Mouse (Mus musculus): ENCODE measurements around the gene Rnf115. TPM values are rescaled to one million over a fixed set of nuclear protein-coding genes. Genes with fewer than 3 reads are reported as not detected.

Rnf115 gene
- total and polyA plus RNA-seq, 2 experiments from 2014 or later = 30.0 to 35.6 TPM

DNA sequence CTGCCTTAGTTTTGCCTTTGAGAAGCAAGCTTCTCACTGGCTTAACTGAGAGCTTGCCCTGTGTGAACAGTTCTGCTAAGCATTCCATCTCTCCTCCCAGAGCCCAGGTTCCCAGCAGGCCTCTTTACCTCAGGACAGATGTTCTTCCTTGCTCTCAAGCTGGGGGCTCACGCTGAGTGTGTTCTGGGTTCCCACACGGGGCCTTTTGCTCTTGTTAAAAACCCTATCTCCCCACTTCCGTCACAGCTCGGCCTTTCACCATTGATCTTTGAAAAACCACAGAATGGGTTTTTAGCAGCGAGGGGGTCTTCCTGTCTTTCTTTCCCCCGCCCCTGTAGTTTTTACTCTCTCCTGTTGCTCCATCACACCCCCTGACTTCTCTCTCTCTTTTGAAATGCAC, 86.9 kb downstream of the Rnf115 start:
- Histone ChIP-seq H3K36me3 (replicated peaks; ENCODE audit: control insufficient read depth, insufficient read depth, low read length) (no peaks in the 10 kb centered on the region), H3K27me3 (ENCODE audit: control insufficient read depth, insufficient read depth, low read length) (0 out of 2 replicates have a peak, but pooled peaks cover 5% of the 10 kb centered on the region), H3K4me2 (ENCODE audit: low read depth, low read length) (no peak overlapping the region), H3K9me3 (replicated peaks; ENCODE audit: control insufficient read depth, low read length) (no peaks in the 10 kb centered on the region), H3K4me3 (ENCODE audit: low read depth, low read length) (no peak overlapping the region), H3K4me1 (ENCODE audit: control insufficient read depth, insufficient read depth) (peaks cover 7% of the 10 kb centered on the region; the same call in 1 of the 2 replicates), H3K27ac (ENCODE audit: low read depth) (no peak overlapping the region), H3K9ac (replicated peaks; ENCODE audit: low read depth, low read length) (no peak overlapping the region)
- 69% methylated on average over 6 of the region's 6 CpGs for WGBS
- no peak for ATAC-seq (ENCODE audit: insufficient read depth, low read depth)
- no peak for DNase-seq (ENCODE audit: low spot score)
- no peak for TF ChIP-seq CTCF (IDR thresholded peaks at IDR 0.05; ENCODE audit: low read depth)
- no peak for TF ChIP-seq EP300 (IDR thresholded peaks at IDR 0.05; ENCODE audit: low read depth)

DNA sequence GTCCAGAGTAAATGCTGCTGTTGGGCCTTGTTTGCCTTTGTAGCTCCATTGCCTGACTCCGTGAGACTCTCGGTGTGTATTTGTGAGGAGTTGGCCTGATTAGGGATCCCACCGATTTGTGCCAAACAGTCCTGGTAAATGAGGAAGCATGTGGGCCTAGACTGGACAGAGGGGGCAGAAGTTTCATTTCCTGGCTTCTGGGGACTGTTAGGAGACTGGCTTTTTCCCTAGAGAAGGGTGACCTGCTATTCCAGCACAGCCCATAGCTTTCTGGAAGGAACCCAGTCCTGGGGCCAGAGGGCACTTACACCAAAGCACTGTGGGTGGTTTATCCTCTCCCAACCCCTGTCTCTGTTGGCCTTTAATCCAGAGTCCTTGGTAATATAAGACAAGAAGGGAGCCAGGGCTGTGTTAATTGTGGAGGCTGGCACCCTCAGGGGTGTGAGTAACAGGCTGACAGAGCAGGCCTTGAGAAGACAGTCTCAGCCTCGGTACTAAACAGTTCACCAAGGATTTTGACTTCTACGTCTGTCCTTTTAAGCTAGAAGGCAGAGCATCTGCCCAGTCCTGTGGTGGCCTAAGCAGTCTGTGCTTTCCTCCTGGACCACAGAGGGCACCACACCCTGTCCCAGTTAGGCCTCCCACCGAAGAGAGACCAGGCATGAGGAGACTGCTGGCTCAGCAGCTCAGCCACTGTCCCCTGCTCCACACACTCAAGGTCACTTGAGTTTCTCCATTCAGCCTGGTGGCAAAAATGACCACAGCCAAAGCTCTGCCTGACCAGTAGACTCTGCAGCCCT, 92.9 kb downstream of the Rnf115 start:
- TF ChIP-seq EP300 (IDR thresholded peaks at IDR 0.05; ENCODE audit: low read depth) (no peak), CTCF (IDR thresholded peaks at IDR 0.05; ENCODE audit: low read depth) (no peak)
- H3K4me3 ChIP-seq (ENCODE audit: low read depth, low read length) = no peak overlapping the region

DNA sequence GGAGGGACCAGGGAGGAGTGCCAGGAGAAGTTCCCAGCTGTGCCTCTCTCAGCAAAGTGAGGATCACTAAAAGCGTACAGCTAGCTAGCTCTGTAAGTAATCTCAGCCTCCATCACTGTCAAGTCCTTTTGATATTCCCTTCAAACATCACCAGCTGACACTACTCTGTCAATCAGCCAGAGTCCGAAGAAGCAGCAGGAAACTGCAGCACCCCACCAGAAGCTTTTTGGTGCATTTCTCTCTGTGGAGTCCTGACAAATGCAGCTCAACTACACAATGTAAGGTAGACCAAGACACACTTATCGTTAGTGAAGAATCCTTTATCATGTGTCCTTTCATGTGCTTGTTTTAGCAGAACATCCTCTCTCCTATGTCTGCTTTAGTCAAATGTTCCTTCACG, 94.1 kb downstream of the Rnf115 start:
- Histone ChIP-seq H3K27me3 (ENCODE audit: control insufficient read depth, insufficient read depth, low read length) (no peaks in the 10 kb centered on the region), H3K4me3 (ENCODE audit: low read depth, low read length) (no peak overlapping the region), H3K9ac (replicated peaks; ENCODE audit: low read depth, low read length) (no peak overlapping the region), H3K4me2 (ENCODE audit: low read depth, low read length) (no peak overlapping the region), H3K27ac (ENCODE audit: low read depth) (no peak overlapping the region), H3K4me1 (ENCODE audit: control insufficient read depth, insufficient read depth) (no peaks in the 10 kb centered on the region), H3K9me3 (replicated peaks; ENCODE audit: control insufficient read depth, low read length) (no peaks in the 10 kb centered on the region), H3K36me3 (replicated peaks; ENCODE audit: control insufficient read depth, insufficient read depth, low read length) (no peaks in the 10 kb centered on the region)
- 79% methylated on average over 4 of the region's 4 CpGs for WGBS
- ATAC-seq (ENCODE audit: insufficient read depth, low read depth) = no peak
- DNase-seq (ENCODE audit: low spot score) = no peak
- TF ChIP-seq CTCF (IDR thresholded peaks at IDR 0.05; ENCODE audit: low read depth) (no peak), EP300 (IDR thresholded peaks at IDR 0.05; ENCODE audit: low read depth) (no peak)

More for the DNA sequence above, 92.9 kb downstream of the Rnf115 start:
- ATAC-seq (ENCODE audit: insufficient read depth, low read depth) = no peak
- Histone ChIP-seq H3K4me2 (ENCODE audit: low read depth, low read length) (no peak overlapping the region), H3K9ac (replicated peaks; ENCODE audit: low read depth, low read length) (no peak overlapping the region), H3K27ac (ENCODE audit: low read depth) (no peak overlapping the region), H3K27me3 (ENCODE audit: control insufficient read depth, insufficient read depth, low read length) (no peaks in the 10 kb centered on the region), H3K9me3 (replicated peaks; ENCODE audit: control insufficient read depth, low read length) (no peaks in the 10 kb centered on the region), H3K4me1 (ENCODE audit: control insufficient read depth, insufficient read depth) (no peaks in the 10 kb centered on the region), H3K36me3 (replicated peaks; ENCODE audit: control insufficient read depth, insufficient read depth, low read length) (no peaks in the 10 kb centered on the region)
- WGBS = 68% methylated on average over 6 of the region's 6 CpGs
- DNase-seq (ENCODE audit: low spot score) = no peak

DNA sequence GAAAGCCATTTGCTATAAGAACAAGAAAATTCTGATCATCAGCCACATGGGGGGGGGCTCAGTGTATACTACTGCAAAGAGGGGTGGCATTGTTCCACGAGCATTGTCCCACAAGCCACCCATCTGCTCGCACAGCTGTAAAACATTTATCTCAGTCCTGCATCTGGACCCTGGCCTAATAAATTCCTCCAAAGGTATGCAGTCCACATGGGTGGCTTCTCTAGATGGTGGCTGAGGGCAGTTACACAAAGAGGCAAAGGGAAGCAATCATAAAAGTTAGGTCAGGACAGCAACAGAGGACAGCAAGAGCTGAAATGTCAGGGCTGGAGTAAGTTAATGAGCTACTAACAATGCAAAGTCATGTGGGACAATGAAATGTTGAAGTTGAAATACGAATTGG, 96.2 kb downstream of the Rnf115 start:
- no peaks in the 10 kb centered on the region for H3K9me3 ChIP-seq (replicated peaks; ENCODE audit: control insufficient read depth, low read length)
- WGBS = 52% methylated on average over 3 of the region's 3 CpGs
- DNase-seq (ENCODE audit: low spot score) = no peak
- H3K27me3 ChIP-seq (ENCODE audit: control insufficient read depth, insufficient read depth, low read length) = no peaks in the 10 kb centered on the region
- no peak for ATAC-seq (ENCODE audit: insufficient read depth, low read depth)
- H3K9ac ChIP-seq (replicated peaks; ENCODE audit: low read depth, low read length) = no peak overlapping the region
- no peaks in the 10 kb centered on the region for H3K4me1 ChIP-seq (ENCODE audit: control insufficient read depth, insufficient read depth)
- no peak overlapping the region for H3K4me3 ChIP-seq (ENCODE audit: low read depth, low read length)
- no peak overlapping the region for H3K4me2 ChIP-seq (ENCODE audit: low read depth, low read length)
- no peaks in the 10 kb centered on the region for H3K36me3 ChIP-seq (replicated peaks; ENCODE audit: control insufficient read depth, insufficient read depth, low read length)
- TF ChIP-seq CTCF (IDR thresholded peaks at IDR 0.05; ENCODE audit: low read depth) (no peak), EP300 (IDR thresholded peaks at IDR 0.05; ENCODE audit: low read depth) (no peak)
- H3K27ac ChIP-seq (ENCODE audit: low read depth) = no peak overlapping the region

DNA sequence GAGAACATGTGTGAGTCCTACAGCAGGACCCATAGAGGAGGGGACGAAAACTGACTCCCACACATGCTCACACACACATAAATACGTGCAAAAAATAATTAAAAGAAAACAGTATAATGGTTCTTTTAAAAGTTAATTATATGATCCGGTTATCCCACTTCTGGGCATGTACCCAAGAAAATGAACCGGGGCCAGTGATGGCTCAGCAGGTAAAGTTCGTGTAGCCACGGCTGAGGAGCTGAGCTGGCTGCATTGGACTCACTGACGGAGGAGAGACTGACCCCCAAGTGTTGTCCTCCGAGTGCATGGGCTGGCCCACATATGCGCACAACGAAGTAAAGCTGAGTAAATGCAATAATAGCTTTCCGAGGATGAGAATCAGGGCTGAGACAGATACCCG, 97.2 kb downstream of the Rnf115 start:
- no peak overlapping the region for H3K4me3 ChIP-seq (ENCODE audit: low read depth, low read length)
- DNase-seq (ENCODE audit: low spot score) (no peak), ATAC-seq (ENCODE audit: insufficient read depth, low read depth) (no peak)
- H3K27me3 ChIP-seq (ENCODE audit: control insufficient read depth, insufficient read depth, low read length) = no peaks in the 10 kb centered on the region
- no peaks in the 10 kb centered on the region for H3K9me3 ChIP-seq (replicated peaks; ENCODE audit: control insufficient read depth, low read length)
- WGBS = 85% methylated on average over 12 of the region's 12 CpGs
- H3K9ac ChIP-seq (replicated peaks; ENCODE audit: low read depth, low read length) = no peak overlapping the region
- TF ChIP-seq EP300 (IDR thresholded peaks at IDR 0.05; ENCODE audit: low read depth) = no peak
- TF ChIP-seq CTCF (IDR thresholded peaks at IDR 0.05; ENCODE audit: low read depth) = no peak
- H3K36me3 ChIP-seq (replicated peaks; ENCODE audit: control insufficient read depth, insufficient read depth, low read length) = no peaks in the 10 kb centered on the region
- no peaks in the 10 kb centered on the region for H3K4me1 ChIP-seq (ENCODE audit: control insufficient read depth, insufficient read depth)
- no peak overlapping the region for H3K4me2 ChIP-seq (ENCODE audit: low read depth, low read length)
- no peak overlapping the region for H3K27ac ChIP-seq (ENCODE audit: low read depth)

DNA sequence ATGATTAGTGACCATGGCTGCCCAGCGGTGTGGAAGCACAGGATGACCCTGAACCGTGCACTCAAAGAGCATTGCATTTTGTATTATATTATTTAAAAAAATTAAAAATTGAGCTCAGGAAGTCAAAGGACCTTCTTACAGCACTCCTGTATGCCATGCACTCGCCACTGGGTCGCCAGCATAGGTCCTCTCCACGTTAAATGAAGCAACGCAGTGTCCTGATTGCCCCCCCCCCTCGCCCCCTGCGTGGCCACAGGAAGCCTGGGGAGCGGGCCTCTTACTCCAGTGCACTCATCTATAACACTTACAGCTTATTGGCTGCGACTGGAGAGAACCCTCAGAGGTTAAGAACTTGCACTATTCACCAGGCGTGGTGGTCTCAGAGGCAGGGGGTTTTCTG, 97.8 kb downstream of the Rnf115 start:
- Histone ChIP-seq H3K4me3 (ENCODE audit: low read depth, low read length) (no peak overlapping the region), H3K4me2 (ENCODE audit: low read depth, low read length) (no peak overlapping the region), H3K9ac (replicated peaks; ENCODE audit: low read depth, low read length) (no peak overlapping the region), H3K27ac (ENCODE audit: low read depth) (no peak overlapping the region), H3K9me3 (replicated peaks; ENCODE audit: control insufficient read depth, low read length) (no peaks in the 10 kb centered on the region), H3K4me1 (ENCODE audit: control insufficient read depth, insufficient read depth) (no peaks in the 10 kb centered on the region), H3K27me3 (ENCODE audit: control insufficient read depth, insufficient read depth, low read length) (no peaks in the 10 kb centered on the region), H3K36me3 (replicated peaks; ENCODE audit: control insufficient read depth, insufficient read depth, low read length) (no peaks in the 10 kb centered on the region)
- TF ChIP-seq CTCF (IDR thresholded peaks at IDR 0.05; ENCODE audit: low read depth) (no peak), EP300 (IDR thresholded peaks at IDR 0.05; ENCODE audit: low read depth) (no peak)
- DNase-seq (ENCODE audit: low spot score) (no peak), ATAC-seq (ENCODE audit: insufficient read depth, low read depth) (no peak)
- WGBS = 47% methylated on average over 11 of the region's 11 CpGs
